Mouse (Mus musculus) common myeloid progenitor, adult 5-6 weeks (primary cell): ENCODE measurements around the gene Eya4. TPM values are rescaled to one million over a fixed set of nuclear protein-coding genes. Genes with fewer than 3 reads are reported as not detected.
A peak's percentile ranks its signal among the peaks of the same experiment; 100 is the strongest.

ENCODE experiments used
- ATAC-seq: replicated peaks from 2 replicates; pipeline ENCODE4 v1.8.0; 2016; ENCODE audit warnings: low read depth, mild to moderate bottlenecking, moderate TSS enrichment, inconsistent platforms; ENCODE audit not compliant: poor library complexity, severe bottlenecking
- total RNA-seq: library from RNA; stranded (forward); fragments of 200-1000, 187-1606 nt; gene quantifications from 2 replicates; pipeline ENCODE4 v1.2.3, GENCODE M21; 2017

The Eya4 gene
- total RNA-seq, 1 experiment from 2014 or later, result 0.23 TPM

- ATAC-seq, result 0 out of 2 replicates have a peak, but pooled peaks have one; percentile 32
These were observed 264.0 kb downstream of the Eya4 start for GRCm38 (mm10) chr10:23086352-23087215.

GRCm38 (mm10) chr10:23081548-23081828 lies 269.1 kb downstream of the Eya4 start:
- ATAC-seq, result no peak

DNA sequence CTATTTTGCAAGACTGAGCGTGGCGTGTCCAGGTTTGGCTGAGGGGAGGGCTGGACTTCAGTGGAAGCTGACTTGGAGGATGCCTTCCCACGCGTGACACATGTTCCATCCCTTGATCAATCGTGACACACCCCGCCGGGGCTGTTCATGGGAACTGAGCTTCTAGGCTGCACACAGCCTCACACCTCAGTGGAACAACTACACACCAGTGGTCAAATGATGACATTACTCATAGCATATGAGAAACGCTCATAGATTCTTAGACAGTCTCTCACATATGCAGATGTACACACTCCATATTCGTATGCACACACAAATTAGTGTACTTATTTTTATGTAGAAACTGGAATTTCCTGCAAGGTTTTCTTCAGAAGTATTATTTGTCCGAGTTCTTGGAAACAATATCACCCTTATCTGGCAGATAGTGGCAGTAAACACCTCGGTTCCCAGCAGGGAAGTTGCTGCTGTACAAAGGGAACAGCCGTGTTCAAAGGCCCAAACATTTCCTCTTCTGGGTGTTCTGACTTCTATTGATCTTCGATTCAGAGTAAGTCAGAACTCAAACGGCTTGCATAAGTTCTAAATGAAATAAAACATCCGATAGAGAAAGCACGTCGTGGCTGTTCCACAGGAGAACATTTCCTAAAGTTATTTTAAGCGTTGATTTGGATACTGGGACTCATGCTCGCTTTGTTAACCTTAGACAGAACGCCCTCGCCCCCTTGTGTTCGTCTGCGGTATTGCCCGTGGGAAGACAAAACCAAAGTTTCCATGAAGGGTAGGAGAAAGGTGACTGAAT lies 269.6 kb downstream of the Eya4 start:
- ATAC-seq, result peak; percentile 86

GRCm38 (mm10) chr10:23076691-23077385 lies 273.7 kb downstream of the Eya4 start:
- 0 out of 2 replicates have a peak, but pooled peaks have one; percentile 36 for ATAC-seq

GRCm38 (mm10) chr10:23073431-23073830 lies 277.2 kb downstream of the Eya4 start:
- no peak for ATAC-seq

DNA sequence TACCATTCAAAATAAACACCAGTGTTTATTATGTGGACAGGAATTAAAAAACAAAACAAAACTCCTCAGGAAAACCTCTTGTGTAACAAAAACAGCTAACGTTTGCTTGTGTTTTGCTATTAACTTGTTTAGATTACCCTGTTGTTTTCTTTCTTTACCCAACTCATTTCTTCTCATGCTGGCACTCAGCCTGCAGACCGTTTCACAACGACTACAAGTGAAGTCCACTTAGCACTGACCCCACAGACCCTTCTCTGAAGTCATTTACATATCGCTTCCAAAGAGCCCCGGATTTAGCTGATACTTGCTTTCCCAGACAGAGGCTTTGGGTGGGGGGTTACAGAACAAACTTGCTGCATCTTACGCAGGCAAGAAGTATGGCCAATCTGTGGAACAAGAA lies 286.9 kb downstream of the Eya4 start:
- ATAC-seq, result no peak

- ATAC-seq, result no peak
These were observed 287.9 kb downstream of the Eya4 start for GRCm38 (mm10) chr10:23062719-23063118.

- ATAC-seq, result no peak
These were observed 289.9 kb downstream of the Eya4 start for GRCm38 (mm10) chr10:23060694-23061060.

- ATAC-seq, result no peak
These were observed 290.4 kb downstream of the Eya4 start for GRCm38 (mm10) chr10:23060041-23060693.

DNA sequence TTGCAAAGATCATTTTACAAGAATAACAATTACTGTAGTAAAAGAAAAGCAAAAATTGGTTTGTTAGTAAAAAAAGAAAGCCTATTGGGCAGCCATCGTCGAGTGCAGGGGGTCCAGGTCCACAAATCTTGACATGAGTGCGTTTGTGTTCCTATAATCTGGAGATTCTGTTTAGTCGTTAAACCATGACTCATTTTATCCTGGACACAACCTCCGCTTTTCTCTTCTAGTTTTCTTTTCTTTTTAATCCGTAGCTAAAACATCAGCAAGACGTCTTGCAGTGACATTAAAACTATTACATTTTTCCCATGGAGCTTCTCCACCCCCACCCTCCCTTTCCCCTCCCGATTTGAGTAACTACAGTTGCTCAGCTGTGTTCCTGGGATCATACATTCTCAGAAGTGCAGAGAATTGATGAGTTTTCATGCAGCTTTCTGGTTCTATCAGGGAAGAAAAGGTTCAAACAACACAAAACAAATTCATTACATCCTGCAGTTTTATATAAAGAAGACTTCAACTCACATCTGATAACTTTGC lies 297.1 kb downstream of the Eya4 start:
- ATAC-seq, result no peak
